In genomic region chr4:34993639-34993975, GRCm38 (mm10) we compare ENCODE assay signal across 9 mouse cellular contexts.
DNase-seq lines count a peak whose midpoint lies in the region; ATAC-seq lines count a peak whose summit lies in the region.
"Had no signal": no experiment of that assay in that cellular context is flagged by ENCODE, and none has a peak within 500 bp of the region (broad histone marks: within the 10 kb centered on the region; RNA-seq: fewer than 3 reads in every experiment).

No protein-coding gene starts in this region.

- intact Hi-C loops in left cerebral cortex, postnatal 25 days (cut with DNase I): no loop called here

- 57% methylated on average over 6 of the region's 6 CpGs for WGBS in heart, embryonic 11.5 days (ENCODE audit: insufficient replicate concordance)
- 40% methylated on average over 6 of the region's 6 CpGs for WGBS in limb, embryonic 13.5 days
- WGBS in stomach, embryonic 16.5 days: 40% methylated on average over 6 of the region's 6 CpGs

- no peak for DNase-seq in heart, adult 18-20 months
- peak; percentile 47 for DNase-seq in retina, embryonic 14.5 days (ENCODE audit: low spot score)
- DNase-seq in retina, postnatal 1 day: no peak
- DNase-seq in left cerebral cortex, postnatal 25 days (ENCODE audit: low spot score in 2 of 2): no peak
- DNase-seq in right cerebral cortex, postnatal 25 days: no peak

- H3K27me3 ChIP-seq in heart, embryonic 11.5 days (ENCODE audit: control insufficient read depth, insufficient read depth, low read length): peaks cover 4% of the 10 kb centered on the region; the same call in 1 of the 2 replicates
- H3K27me3 ChIP-seq in limb, embryonic 13.5 days: no peaks in the 10 kb centered on the region
- no peaks in the 10 kb centered on the region for H3K27me3 ChIP-seq in stomach, embryonic 16.5 days (ENCODE audit: control insufficient read depth, insufficient read depth, low read length)
- H3K27me3 ChIP-seq: Patski had no signal

- H3K4me3 ChIP-seq in heart, embryonic 11.5 days (ENCODE audit: low read depth, low read length): no peak overlapping the region
- H3K4me3 ChIP-seq in limb, embryonic 13.5 days: peak overlapping the region; percentile 10; the same call in 1 of the 2 replicates
- H3K4me3 ChIP-seq in stomach, embryonic 16.5 days (replicated peaks; ENCODE audit: low read length): no peak overlapping the region

- H3K9me3 ChIP-seq in heart, embryonic 11.5 days (replicated peaks; ENCODE audit: control insufficient read depth, low read length): no peaks in the 10 kb centered on the region
- no peaks in the 10 kb centered on the region for H3K9me3 ChIP-seq in limb, embryonic 13.5 days
- no peaks in the 10 kb centered on the region for H3K9me3 ChIP-seq in stomach, embryonic 16.5 days (replicated peaks; ENCODE audit: control insufficient read depth, low read length)

- H3K4me2 ChIP-seq in heart, embryonic 11.5 days: peak overlapping the region; percentile 34
- H3K4me2 ChIP-seq in limb, embryonic 13.5 days (replicated peaks): peak overlapping the region; percentile 54
- peak overlapping the region; percentile 28 for H3K4me2 ChIP-seq in stomach, embryonic 16.5 days (ENCODE audit: low read depth, low read length)

- peaks cover 17% of the 10 kb centered on the region; the same call in 1 of the 2 replicates for H3K4me1 ChIP-seq in heart, embryonic 11.5 days (ENCODE audit: control insufficient read depth, insufficient read depth, low read length)
- peaks cover 32% of the 10 kb centered on the region for H3K4me1 ChIP-seq in limb, embryonic 13.5 days
- peaks cover 29% of the 10 kb centered on the region for H3K4me1 ChIP-seq in stomach, embryonic 16.5 days (ENCODE audit: control insufficient read depth, insufficient read depth, low read length)

- ATAC-seq in heart, embryonic 11.5 days (replicated peaks; ENCODE audit: insufficient number of reproducible peaks, low FRiP score, low TSS enrichment): no peak
- ATAC-seq in limb, embryonic 13.5 days (ENCODE audit: low FRiP score, low read depth): peak; percentile 28; the same call in 1 of the 2 replicates
- ATAC-seq in stomach, embryonic 16.5 days (ENCODE audit: insufficient read depth, low FRiP score): 0 out of 2 replicates have a peak, but pooled peaks have one; percentile 2
- ATAC-seq: Patski had no signal

- no peaks in the 10 kb centered on the region for H3K36me3 ChIP-seq in heart, embryonic 11.5 days (ENCODE audit: control insufficient read depth, insufficient read depth, low read length)
- no peaks in the 10 kb centered on the region for H3K36me3 ChIP-seq in limb, embryonic 13.5 days
- H3K36me3 ChIP-seq in stomach, embryonic 16.5 days (ENCODE audit: control insufficient read depth, insufficient read depth, low read length): no peaks in the 10 kb centered on the region

- H3K9ac ChIP-seq in heart, embryonic 11.5 days (ENCODE audit: low read depth, low read length): no peak overlapping the region
- 0 out of 2 replicates have a peak overlapping the region, but pooled peaks have one; percentile 4 for H3K9ac ChIP-seq in limb, embryonic 13.5 days
- H3K9ac ChIP-seq in stomach, embryonic 16.5 days (ENCODE audit: low read length): 0 out of 2 replicates have a peak overlapping the region, but pooled peaks have one; percentile 3

- no peak overlapping the region for H3K27ac ChIP-seq in heart, embryonic 11.5 days (ENCODE audit: low read depth, low read length)
- peak overlapping the region; percentile 39; the same call in 1 of the 2 replicates for H3K27ac ChIP-seq in limb, embryonic 13.5 days
- H3K27ac ChIP-seq in stomach, embryonic 16.5 days (ENCODE audit: low read length): peak overlapping the region; percentile 69
